Comparison of ENCODE assay signal across 11 mouse cellular contexts in the genomic region with DNA sequence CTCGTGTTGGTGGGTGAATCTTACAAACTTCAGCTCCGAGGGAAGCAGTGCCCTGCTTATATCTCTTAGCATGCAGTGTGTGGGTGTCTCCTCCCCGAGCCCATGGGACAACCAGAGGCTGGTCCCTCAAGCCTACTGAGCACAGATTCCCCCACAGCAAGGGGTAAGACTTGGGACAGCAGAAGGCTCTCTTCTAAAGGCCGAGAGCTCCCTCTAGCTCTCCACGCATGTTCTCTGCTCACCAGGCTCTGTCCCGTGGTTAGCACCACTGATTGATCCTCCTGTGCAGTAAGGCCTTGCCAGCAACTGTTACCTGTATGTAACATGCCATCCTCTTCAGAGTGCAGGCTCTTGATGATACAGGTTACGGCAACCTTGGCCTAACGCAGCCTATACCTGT. TPM values are rescaled to one million over a fixed set of nuclear protein-coding genes. Genes with fewer than 3 reads are reported as not detected.
DNase-seq lines count a peak whose midpoint lies in the region; ATAC-seq and TF ChIP-seq lines count a peak whose summit lies in the region.
"Had no signal": no experiment of that assay in that cellular context is flagged by ENCODE, and none has a peak within 500 bp of the region (broad histone marks: within the 10 kb centered on the region; RNA-seq: fewer than 3 reads in every experiment).

No protein-coding gene starts in this region.

- H3K9me3 ChIP-seq in intestine, postnatal 0 days (ENCODE audit: control insufficient read depth) = no peaks in the 10 kb centered on the region
- no peaks in the 10 kb centered on the region for H3K9me3 ChIP-seq in intestine, embryonic 15.5 days

- no peak for TF ChIP-seq POLR2A in spleen, adult 2 months (IDR thresholded peaks at IDR 0.05; ENCODE audit: low read depth, low read length)

- peak; percentile 65 for TF ChIP-seq CTCF in intestine, postnatal 0 days (IDR thresholded peaks at IDR 0.05; ENCODE audit: low read depth)
- peak; percentile 31; the same call in 1 of the 2 replicates for TF ChIP-seq CTCF in spleen, adult 2 months (IDR thresholded peaks at IDR 0.05; ENCODE audit: extremely low read depth, insufficient read depth, insufficient read length, insufficient replicate concordance)

- no peak overlapping the region for H3K4me3 ChIP-seq in intestine, postnatal 0 days (ENCODE audit: low read depth, low read length)
- no peak overlapping the region for H3K4me3 ChIP-seq in intestine, embryonic 15.5 days (replicated peaks)
- H3K4me3 ChIP-seq in spleen, adult 2 months (ENCODE audit: extremely low read depth, insufficient read depth, insufficient read length) = no peak overlapping the region
- H3K4me3 ChIP-seq: myocyte had no signal

- H3K4me2 ChIP-seq in intestine, postnatal 0 days (replicated peaks; ENCODE audit: low read depth) = no peak overlapping the region
- no peak overlapping the region for H3K4me2 ChIP-seq in intestine, embryonic 15.5 days (replicated peaks)

- no peaks in the 10 kb centered on the region for H3K27me3 ChIP-seq in intestine, postnatal 0 days (replicated peaks; ENCODE audit: control insufficient read depth, insufficient read depth, low read length)
- H3K27me3 ChIP-seq in intestine, embryonic 15.5 days (replicated peaks) = no peaks in the 10 kb centered on the region
- no peaks in the 10 kb centered on the region for H3K27me3 ChIP-seq in spleen, adult 2 months (ENCODE audit: control insufficient read depth, insufficient read depth, low read length)
- H3K27me3 ChIP-seq in splenic B cell, adult 2 months (ENCODE audit: control insufficient read depth, insufficient read depth, low read length, poor library complexity, severe bottlenecking) = no peaks in the 10 kb centered on the region

- ATAC-seq in intestine, postnatal 0 days = no peak
- ATAC-seq in intestine, embryonic 15.5 days = no peak

- H3K27ac ChIP-seq in intestine, postnatal 0 days (ENCODE audit: low read depth, low read length) = no peak overlapping the region
- no peak overlapping the region for H3K27ac ChIP-seq in intestine, embryonic 15.5 days
- H3K27ac ChIP-seq in spleen, adult 2 months (ENCODE audit: insufficient read depth, low read length) = no peak overlapping the region

- peak; percentile 34 for DNase-seq in adrenal gland, postnatal 14 days
- no peak for DNase-seq in adrenal gland, adult 8-10 months
- no peak for DNase-seq in spleen, adult 2 months (ENCODE audit: low read depth in 1 of 2, low spot score in 2 of 2)
- no peak for DNase-seq in spleen, postnatal 4 days (ENCODE audit: low spot score in 2 of 2)
- peak; percentile 20 for DNase-seq in splenic B cell, adult 2 months (ENCODE audit: low read depth, low spot score)
- no peak for DNase-seq in spleen, adult 18-20 months
- DNase-seq: gastrocnemius, postnatal 25 days; thymus, postnatal 4 days had no signal

- H3K36me3 ChIP-seq in intestine, postnatal 0 days (ENCODE audit: control insufficient read depth, insufficient read depth) = peaks cover 79% of the 10 kb centered on the region
- peaks cover 4% of the 10 kb centered on the region for H3K36me3 ChIP-seq in intestine, embryonic 15.5 days
- peaks cover 73% of the 10 kb centered on the region for H3K36me3 ChIP-seq in spleen, adult 2 months (ENCODE audit: control insufficient read depth, insufficient read depth, low read length)
- peaks cover 25% of the 10 kb centered on the region for H3K36me3 ChIP-seq in splenic B cell, adult 2 months (ENCODE audit: control insufficient read depth, insufficient read depth, low read length, poor library complexity, severe bottlenecking)

- WGBS in intestine, postnatal 0 days = 73% methylated on average over 8 of the region's 8 CpGs
- WGBS in intestine, embryonic 15.5 days = 75% methylated on average over 8 of the region's 8 CpGs
- 83% methylated on average over 8 of the region's 8 CpGs for WGBS in spleen, adult 2 months

- no peak overlapping the region for H3K9ac ChIP-seq in intestine, postnatal 0 days (ENCODE audit: low read depth, low read length)
- no peak overlapping the region for H3K9ac ChIP-seq in intestine, embryonic 15.5 days

- H3K4me1 ChIP-seq in intestine, postnatal 0 days (replicated peaks; ENCODE audit: control insufficient read depth, insufficient read depth, low read length) = peaks cover 4% of the 10 kb centered on the region; the same call in 1 of the 2 replicates
- H3K4me1 ChIP-seq in intestine, embryonic 15.5 days (replicated peaks) = peaks cover 7% of the 10 kb centered on the region; the same call in 1 of the 2 replicates
- no peaks in the 10 kb centered on the region for H3K4me1 ChIP-seq in spleen, adult 2 months (ENCODE audit: control insufficient read depth, insufficient read depth, insufficient read length)

RNA-seq across cellular contexts. Expression of a gene that starts 36.5 kb away (rescaled TPM):
- 2.7 and 12.5 TPM in 2 replicates for total RNA-seq in adrenal gland, postnatal 14 days (2021)
- total RNA-seq in adrenal gland, adult 8-10 months (2022) = 10 to 100 TPM in 2 of 4 experiments, 1 to 10 TPM in 2; 3.8 to 12.3 (median 7.6) TPM
- 5.5 and 6.4 TPM in 2 replicates for polyA plus RNA-seq in intestine, postnatal 0 days (2015; fragmentation: Nextera tagmentation; extraction: Ambion mirVana)
- polyA plus RNA-seq in intestine, embryonic 15.5 days (2015; fragmentation: Nextera tagmentation; extraction: Ambion mirVana) = 4.1 and 5.9 TPM in 2 replicates
- polyA plus RNA-seq in spleen, adult 2 months (2012; rRNA removed) = 79.2 and 111 TPM in 2 replicates

RNA-seq across cellular contexts. Expression of a gene that starts 45.0 kb away (rescaled TPM):
- not detected in 2 replicates for total RNA-seq in adrenal gland, postnatal 14 days (2021)
- not detected for total RNA-seq in adrenal gland, adult 8-10 months (2022)
- polyA plus RNA-seq in intestine, postnatal 0 days (2015; fragmentation: Nextera tagmentation; extraction: Ambion mirVana) = 0.04 and 0.25 TPM in 2 replicates
- 0.10 and 0.63 TPM in 2 replicates for polyA plus RNA-seq in intestine, embryonic 15.5 days (2015; fragmentation: Nextera tagmentation; extraction: Ambion mirVana)
- polyA plus RNA-seq in spleen, adult 2 months (2012; rRNA removed) = not detected in 2 replicates
- total RNA-seq: gastrocnemius, postnatal 25 days had no signal

Comparison
In these comparisons a context has a peak if more than half of its experiments do, and no peak if none do; other contexts are left out.
1. DNase-seq: peak in adrenal gland, postnatal 14 days (single experiment) and splenic B cell, adult 2 months (single experiment); none in adrenal gland, adult 8-10 months (single experiment), spleen, adult 2 months (0 of 2), spleen, postnatal 4 days (0 of 2) and spleen, adult 18-20 months (0 of 2).
2. RNA of a gene that starts 36.5 kb away (polyA plus RNA-seq): 79.2 to 111 TPM in spleen, adult 2 months; 5.5 to 6.4 TPM in intestine, postnatal 0 days and 4.1 to 5.9 TPM in intestine, embryonic 15.5 days; every median in the first group is over 10 times any median in the second.